Mouse (Mus musculus) Muller cell, postnatal 12 days (primary cell): ENCODE data around the gene Sft2d2.

Source experiments
- DNase-seq: peaks from one replicate; pipeline ENCODE4 v3.0.0-alpha.2; 2015; ENCODE audit errors: inconsistent ontology term

The Sft2d2 gene

DNA sequence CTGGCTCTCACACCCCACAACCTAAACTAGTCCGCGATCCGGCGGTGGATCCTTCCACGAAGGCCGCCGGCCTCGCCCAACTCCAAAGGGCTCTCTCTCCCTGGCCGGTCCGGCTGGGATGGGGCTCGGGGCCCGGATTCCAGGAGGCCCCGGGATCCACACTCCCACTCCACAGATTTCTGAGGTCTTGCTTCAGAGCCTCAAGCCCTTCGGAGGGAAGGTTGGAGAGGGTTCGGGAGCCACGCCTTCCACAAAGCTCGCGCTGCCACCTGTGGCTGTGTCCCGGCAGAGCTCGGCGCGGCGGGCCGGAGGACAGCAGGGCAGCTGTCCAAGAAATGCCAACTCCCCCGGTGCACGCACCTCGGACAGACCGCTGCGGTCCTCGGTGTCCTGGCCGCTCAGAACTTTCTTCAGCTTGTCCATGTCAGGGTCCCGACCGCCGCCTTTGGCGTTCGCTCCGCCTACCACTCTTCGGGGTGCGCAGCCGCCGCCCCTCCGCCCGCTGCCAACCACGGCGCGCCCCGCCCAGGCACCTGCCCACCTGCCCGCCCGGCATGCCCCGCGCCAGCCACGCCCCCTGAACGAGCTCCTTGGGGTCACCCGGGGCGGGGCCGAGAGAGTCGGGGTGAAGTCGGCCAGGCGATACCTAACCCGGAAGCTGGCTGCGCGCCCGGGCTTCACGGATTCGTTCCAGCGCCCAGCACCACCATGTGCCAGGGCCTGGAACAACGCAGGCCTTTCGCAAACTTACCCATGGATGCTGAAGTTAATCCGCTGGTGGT, at the start of gene Sft2d2:
TSS of gene Sft2d2 (minus strand) at position 559 of the 782 bp plus-strand sequence.
- peak; percentile 94 for DNase-seq

DNA sequence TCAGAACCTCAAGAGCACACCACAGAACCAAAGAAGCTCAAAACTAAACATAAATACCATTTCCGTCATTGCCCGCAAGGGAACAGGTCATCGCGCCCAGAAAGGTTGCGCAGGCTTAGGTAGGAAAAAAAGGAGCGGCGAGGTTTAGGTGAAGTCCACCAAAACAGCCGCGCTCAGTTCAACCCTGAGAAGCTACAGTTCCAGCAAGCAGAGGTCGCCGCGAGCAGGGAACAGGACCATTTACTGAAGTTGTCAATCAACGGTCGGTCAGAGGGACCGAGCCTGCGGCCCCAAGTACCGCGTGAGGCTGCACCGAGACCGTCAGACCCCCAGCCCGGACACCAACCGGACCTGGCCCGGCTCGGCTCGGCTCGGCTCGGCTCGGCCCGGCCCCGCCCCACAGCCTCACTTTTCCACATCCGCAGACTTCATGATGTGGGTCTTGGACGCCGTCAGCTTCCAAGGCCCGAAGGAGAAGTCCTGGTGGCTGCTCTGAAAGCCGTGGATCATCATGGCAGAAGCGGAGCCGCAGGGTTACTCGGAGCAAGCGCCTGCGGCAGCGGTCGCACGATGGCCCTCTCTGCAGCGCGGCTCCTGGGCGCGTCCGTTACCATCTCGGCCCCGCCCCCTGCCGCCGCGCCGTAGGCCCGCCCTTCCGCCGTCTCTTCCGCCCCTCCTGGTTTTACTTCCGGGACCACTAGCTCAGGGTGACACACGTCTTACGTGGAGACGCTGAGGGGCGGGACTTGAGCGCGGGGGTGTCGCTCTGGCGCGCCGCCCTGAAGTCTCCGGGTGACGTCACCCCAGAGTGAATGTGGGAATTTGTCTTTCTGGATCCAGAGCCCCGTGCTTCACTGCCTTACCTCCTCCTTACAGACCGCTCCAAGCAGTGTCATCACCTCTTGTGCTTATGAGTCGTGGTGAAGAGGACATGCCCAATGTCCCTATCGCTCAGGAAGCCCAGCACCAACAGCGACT, 42.4 kb upstream of the Sft2d2 start, which contains the start of gene Tiprl:
TSS of gene Tiprl (minus strand) at position 676 of the 978 bp plus-strand sequence.
- DNase-seq = peak; percentile 99

DNA sequence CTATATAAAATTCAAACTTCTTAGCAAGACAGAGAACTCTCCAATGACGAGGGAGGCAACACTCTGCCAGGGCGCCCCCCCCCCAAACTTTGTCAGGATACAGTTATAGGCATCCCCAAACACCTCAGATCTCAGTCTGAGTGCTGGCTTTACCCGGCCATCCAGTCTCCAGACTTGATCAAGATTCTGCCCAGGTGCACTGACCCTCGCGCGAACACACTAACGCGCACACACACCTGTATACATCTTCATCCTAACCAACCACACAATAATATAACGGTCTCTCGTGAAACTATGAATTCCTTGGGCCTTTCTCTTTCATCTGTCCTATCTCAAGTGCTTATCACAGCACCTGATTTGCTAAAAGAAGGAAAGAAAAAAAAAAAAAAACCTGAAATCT, 41.6 kb upstream of the Sft2d2 start:
- no peak for DNase-seq

- DNase-seq = no peak
These were observed 39.6 kb upstream of the Sft2d2 start for GRCm38 (mm10) chr1:165233806-165234205.

DNA sequence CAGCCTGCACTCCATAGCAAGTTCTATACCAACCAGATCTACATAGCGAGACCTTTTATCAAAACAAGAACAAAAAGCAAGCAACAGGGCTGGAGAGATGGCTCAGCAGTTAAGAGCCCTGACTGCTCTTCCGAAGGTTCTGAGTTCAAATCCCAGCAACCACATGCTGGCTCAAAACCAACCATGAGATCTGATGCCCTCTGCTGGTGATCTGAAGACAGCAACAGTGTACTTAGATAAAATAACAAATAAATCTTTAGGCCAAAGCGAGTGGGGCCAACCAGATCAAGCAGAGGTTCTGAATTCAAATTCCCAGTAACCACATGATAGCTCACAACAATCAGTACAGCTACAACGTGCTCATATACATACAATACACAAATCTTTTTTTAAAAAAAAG, 36.5 kb upstream of the Sft2d2 start:
- no peak for DNase-seq

DNA sequence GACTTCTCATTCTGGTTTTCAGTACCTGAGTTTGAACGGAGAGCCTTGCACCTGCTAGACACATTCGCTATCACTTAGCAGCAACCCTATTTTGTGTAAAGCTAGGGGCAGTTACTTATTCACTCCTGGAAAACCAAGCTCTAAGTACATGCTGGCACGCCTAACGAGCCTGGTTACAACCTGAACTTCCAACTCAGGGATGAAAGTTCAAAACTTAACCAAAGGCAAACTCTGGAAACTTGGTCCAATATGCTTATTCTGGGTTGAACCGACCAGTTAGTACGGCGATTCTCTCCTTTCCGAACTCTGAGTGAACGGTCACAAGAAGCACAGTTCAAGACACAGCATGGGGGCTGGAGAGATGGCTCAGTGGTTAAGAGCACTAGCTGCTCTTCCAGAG, 35.3 kb upstream of the Sft2d2 start:
- no peak for DNase-seq

- no peak for DNase-seq
These were observed 22.9 kb upstream of the Sft2d2 start for GRCm38 (mm10) chr1:165217023-165217589.

DNA sequence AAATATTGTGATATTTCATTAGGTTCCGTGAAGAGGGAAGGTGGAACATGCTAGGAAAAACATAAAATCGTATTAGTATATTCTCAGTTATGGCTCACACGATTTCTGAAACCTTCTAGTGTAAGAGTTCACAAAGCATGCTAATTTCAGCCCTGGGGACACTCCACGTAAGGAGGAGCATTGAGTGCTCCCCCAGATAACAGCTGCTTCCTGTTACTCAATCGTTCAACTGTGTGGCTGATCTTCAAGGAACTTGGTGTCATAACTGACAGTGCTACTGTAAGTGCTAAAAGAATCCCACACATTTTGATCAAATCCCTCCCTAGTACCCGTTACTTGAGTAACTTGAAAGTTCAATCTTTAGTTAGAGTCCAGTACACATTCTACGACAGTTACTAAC, 21.6 kb upstream of the Sft2d2 start:
- no peak for DNase-seq

DNA sequence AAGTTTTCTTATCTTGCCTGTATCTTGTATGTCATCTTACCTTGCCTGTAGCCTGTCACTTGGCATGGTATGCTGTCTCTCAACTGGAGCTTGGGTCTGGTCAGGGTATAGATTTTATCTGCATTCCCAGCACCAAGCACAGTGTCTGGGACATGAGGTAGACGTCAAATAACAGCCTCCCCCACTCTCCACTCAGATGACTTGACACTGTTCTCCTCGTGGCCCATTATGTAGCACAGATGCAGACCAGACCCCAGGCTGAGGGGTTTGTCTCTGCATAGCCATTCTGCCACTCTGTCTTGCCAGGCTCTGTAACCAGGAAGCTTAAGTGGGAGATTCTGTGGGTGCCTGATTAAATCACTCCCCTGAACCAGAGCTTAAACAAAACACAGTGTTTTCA, 11.4 kb upstream of the Sft2d2 start:
- DNase-seq = no peak

DNA sequence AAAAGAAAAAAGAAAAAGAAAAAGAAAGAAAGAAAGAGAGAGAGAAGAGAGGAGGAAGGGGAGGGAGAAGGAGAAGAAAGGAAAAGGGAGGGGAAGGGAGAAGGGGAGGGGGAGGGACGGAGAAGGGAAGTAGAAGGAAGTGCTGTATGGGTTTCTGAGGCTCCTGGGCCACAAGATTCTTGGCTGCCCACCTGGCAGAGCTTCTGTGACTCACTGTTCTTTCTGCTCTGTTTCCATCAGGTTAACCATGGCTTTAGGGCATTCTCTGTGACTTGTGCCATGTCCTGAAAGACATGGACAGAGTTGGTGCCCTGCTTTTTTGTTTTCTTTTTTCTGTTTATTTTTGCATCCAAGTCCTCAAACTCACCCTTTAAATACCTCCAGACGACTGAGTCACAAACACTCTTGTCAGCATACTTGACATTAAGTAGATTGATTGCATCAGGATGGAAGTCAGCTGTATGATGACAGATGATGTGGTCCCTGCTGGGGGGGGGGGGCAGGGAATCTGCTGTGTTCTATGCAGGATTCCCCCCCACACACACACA, 9.3 kb upstream of the Sft2d2 start:
- no peak for DNase-seq

DNA sequence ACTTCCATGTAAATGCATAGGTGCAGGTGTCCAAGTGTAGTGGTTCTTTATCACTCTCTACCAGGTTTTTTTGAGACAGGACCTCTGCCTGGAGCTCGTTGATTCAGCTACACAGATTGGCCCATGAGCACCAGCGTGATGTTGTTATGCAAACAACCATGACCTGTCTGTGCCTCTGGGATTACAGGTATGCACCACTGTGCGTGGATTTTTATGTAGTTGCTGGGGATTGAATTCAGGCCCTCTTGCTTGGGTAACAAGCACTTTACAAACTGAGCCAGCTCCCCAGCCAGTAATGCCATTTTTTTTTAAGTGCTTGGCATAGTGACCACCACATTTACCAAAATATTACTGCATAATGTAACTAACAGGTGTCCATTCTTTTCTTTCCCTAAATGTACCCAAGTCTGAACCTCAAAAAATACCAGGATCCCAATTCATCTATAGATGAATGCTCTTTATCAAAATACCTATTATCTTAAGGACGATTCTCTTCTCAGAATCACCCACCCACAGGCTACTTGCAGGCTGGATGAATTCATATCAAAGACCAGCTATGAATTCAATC, 7.3 kb upstream of the Sft2d2 start:
- DNase-seq = no peak

GRCm38 (mm10) chr1:165200748-165201147, 6.5 kb upstream of the Sft2d2 start:
- DNase-seq = no peak

GRCm38 (mm10) chr1:165199639-165200038, 5.4 kb upstream of the Sft2d2 start:
- no peak for DNase-seq

DNA sequence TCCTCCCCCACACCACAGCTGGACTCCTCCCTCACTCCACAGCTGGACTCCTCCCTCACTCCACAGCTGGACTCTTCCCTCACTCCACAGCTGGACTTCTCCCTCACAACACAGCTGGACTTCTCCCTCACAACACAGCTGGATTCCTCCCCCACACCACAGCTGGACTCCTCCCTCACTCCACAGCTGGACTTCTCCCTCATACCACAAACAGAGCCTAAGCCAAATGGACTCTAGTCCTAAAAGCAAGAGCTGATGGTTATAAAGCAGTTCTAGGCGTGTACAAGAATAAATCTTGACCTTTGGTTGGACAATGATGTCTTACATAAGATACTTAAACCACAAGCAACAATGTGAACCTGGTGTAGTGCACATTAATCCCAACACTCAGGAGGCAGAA, 4.7 kb upstream of the Sft2d2 start:
- no peak for DNase-seq

DNA sequence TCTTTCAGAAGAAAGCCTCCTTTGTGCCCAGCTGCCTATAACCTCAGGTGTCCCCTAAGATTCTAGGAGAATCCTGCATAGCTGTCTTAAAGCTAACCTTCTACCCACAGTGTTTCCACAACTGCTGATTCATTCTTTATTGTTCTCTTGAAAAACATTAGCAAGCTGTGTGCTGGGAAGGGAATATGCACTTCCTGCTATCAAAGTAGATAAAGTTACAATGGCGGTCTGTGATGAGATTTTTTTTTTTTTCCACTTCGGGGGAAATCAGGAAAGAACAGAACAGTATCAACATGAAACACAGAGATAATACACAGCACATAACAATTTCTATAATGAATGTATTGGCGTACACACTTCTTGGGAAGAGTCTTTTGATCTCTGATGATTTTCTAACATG, 3.6 kb upstream of the Sft2d2 start:
- no peak for DNase-seq

- no peak for DNase-seq
These were observed 1.2 kb upstream of the Sft2d2 start for GRCm38 (mm10) chr1:165195396-165195960.

DNA sequence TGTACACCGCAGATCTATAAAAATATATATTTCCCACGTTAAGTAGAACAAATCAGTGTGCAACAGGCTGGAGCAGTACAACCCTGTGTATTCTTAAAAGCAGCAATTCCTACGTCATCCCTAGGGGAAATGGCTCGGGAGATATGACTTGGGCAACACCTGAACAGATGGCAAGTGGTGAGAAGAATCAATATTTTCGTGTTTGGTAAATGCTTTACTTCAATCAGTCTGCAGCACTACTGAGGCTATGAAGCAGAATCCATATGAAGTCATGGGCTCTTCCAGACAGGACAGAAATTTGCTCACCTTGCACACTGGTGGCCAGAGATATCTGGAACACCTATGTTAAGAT, 400 bp upstream of the Sft2d2 start:
- no peak for DNase-seq

DNA sequence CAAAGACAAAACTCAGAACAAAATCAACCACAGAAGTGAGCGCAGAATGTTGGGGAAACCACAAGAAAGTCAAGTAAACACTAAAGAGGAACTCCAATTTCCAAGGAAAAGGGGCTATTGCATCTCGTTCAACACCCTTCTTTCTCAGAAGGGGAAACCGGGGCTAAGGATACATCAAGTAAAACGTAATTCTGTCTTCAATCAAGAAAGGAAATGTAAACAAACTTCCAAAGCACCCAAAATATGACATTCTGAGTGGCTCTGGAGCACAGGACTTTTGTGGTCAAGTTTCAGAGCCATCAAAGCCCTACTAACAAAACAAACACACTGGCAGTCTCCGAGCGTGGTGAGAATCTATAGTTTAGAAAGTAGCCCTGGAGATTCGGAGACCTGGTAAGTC, 812 bp downstream of the Sft2d2 start:
- no peak for DNase-seq

DNA sequence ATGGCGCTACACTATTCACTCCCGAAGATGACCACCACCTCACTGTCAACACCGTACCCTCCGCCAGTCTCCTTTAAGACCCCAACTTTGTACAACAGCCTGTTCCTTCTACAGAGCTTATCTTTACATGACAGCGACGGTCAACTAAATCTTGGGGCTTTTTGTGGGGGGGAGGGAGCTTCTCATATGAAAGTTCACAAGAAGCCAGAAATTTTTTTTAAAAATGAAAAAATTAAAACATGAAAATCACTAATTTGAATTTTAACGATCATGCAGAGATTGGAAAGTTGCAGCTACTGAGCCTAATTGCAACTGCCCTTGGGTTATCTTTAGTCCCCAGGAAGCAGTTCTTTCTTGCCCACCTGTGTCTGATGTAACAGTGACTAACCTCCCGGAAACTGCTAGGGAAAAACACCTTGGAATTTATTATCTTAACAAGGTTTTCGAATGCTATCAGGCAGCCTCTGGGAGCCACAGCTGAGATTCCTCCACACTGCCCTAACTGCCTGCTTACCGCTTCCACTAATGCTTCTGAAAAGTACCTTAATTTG, 1.4 kb downstream of the Sft2d2 start:
- no peak for DNase-seq

DNA sequence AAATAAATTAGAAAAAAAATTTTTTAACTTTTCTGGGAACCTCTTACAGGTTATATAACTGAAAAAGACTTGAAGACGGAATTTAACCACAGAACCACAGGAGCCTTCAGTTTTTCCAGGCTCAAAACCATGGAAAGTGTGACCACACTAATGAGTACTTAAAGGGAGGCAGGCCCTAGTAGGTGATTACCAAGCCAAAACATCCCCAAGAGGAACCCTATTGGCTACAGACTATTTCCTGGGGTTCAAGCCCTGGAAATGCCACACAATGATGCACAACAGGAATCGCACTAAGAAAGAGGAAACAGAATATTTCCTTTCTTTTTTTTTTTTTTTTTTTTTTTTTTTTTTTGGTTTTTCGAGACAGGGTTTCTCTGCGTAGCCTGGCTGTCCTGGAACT, 2.1 kb downstream of the Sft2d2 start:
- DNase-seq = no peak

DNA sequence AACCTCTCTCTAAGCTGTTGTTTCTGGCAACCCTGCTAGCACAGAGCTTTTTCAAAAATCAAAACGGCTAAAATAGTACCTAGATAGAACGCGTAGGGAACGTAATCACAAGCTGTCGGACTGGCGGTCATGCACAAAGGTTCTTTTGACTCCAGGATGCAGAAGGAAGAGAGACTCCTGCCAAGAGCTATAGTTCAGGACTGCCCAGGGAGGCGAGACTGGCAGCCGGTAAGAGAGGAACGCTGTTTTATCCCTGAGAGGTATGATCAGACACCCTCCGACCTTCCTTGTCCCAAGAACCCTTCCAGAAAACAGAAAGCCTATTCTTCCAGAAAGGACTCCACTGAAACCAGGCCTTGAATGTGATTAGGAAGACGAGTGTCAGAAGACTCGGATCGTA, 2.6 kb downstream of the Sft2d2 start:
- no peak for DNase-seq
